Mouse (Mus musculus): ENCODE data around the gene Get4. TPM values are rescaled to one million over a fixed set of nuclear protein-coding genes. Genes with fewer than 3 reads are reported as not detected.

Gene Get4
- total RNA-seq, 2 experiments from 2014 or later, result 38.6 to 80.8 TPM

DNA sequence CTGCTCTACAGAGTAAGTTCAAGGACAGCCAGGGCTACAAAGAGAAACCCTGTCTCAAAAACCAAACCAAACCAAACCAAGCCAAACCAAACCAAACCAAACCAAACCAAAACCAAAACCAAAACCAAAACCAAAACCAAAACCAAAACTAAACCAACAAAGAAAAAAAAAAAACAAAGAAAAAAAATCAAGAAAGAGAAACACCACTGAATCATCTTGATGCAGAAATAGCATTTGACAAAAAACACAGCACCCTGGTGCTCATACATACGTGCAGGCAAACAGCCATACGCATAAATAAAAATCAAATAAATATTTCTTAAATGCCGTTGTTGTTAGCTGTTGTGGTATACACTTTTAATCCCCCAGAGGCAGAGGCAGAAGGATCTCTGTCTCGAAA lies 58.4 kb downstream of the Get4 start:
- no peak for ATAC-seq (replicated peaks; ENCODE audit: low FRiP score, low TSS enrichment, poor library complexity, severe bottlenecking)

DNA sequence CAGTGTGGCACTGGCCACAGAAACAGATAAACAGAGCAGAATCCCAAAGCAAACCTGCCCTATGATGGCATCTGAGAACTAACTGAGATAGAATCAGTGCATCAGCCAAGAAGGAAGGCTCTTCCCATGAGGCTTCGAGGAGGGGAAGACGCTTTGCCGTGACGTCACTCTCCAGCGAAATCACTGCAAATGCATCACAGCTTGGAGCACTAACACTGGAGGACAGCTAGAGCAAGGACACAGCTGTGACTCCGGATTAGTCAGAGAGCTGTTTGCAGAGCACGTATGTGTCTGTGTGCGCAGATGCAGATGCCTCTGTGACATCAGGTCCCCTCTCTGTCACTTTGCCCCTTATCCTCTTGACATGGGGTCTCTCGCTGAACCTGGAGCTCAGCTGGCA lies 59.7 kb downstream of the Get4 start:
- no peak for ATAC-seq (replicated peaks; ENCODE audit: low FRiP score, low TSS enrichment, poor library complexity, severe bottlenecking)

DNA sequence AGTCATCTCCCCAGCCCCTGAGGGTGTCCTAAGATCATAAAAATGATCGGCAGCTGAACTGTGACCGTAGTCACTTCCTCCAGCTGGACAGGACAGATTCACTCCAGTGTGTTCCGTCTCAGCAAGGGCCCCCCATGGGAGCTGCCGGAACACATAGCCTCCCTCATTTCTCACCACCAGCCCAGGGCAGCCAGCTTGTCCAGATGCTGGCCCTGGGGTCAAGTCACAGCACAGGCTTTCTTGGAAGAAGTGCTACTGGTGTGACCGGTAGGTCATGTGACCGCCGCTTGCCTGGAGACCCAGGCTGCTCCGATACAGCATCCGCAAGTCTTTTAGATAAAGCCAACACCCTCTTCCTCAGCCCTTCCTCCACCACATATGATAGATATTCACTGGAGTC lies 61.4 kb downstream of the Get4 start:
- ATAC-seq (replicated peaks; ENCODE audit: low FRiP score, low TSS enrichment, poor library complexity, severe bottlenecking), result no peak

- no peak for ATAC-seq (replicated peaks; ENCODE audit: low FRiP score, low TSS enrichment, poor library complexity, severe bottlenecking)
Measured at GRCm38 (mm10) chr5:139314941-139315642, 63.0 kb downstream of the Get4 start.

DNA sequence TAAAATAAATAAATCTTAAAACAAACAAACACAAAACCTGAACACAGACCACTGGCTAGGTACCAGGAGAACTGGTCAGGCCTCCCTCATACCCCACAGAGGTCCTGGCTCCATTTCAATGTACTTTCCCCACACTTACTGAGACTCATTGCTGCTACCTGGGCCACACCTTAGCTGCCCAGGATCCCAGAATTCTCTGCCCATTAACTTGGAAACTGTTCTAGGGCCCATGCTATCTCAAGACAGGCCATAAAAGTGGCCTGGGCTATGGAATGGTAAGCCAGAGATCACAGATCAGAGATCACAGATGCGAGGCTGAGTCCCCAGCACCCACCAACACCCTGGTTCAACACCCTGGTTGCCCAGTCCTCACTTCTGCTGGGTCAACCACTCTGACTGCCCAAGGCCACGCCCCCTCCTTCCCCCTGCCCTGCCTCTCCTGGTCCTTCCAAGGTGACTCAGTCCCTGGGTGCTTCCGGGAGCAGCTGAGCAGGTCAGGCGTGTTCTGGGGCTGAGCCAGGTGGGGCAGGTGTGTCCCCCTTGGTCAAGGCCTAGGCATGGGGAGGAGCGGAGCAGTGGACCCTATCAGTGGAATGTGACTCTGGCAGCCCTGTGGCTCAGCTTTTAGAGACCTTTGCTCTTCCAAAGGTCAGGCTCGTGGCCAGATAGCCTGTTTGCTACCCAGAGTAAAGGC lies 65.0 kb downstream of the Get4 start:
- no peak for ATAC-seq (replicated peaks; ENCODE audit: low FRiP score, low TSS enrichment, poor library complexity, severe bottlenecking)

GRCm38 (mm10) chr5:139317751-139318504 lies 65.8 kb downstream of the Get4 start:
- ATAC-seq (replicated peaks; ENCODE audit: low FRiP score, low TSS enrichment, poor library complexity, severe bottlenecking), result no peak

Other genes with a start within 250 kb of the Get4 start
- 3.1 TPM in 1 of 2 replicates, not detected in the other for gene Prkar1b, start 102.3 kb upstream of the Get4 start, total RNA-seq (2014; fragmentation: Nextera tagmentation)
- gene Prkar1b, start 102.3 kb upstream of the Get4 start, total RNA-seq (2017), result not detected in 2 replicates
- gene Dnaaf5, start 102.1 kb upstream of the Get4 start, total RNA-seq (2014; fragmentation: Nextera tagmentation), result 21.5 and 23.3 TPM in 2 replicates
- gene Dnaaf5, start 102.1 kb upstream of the Get4 start, total RNA-seq (2017), result 8.3 and 9.5 TPM in 2 replicates
- 89.3 and 93.2 TPM in 2 replicates for gene Sun1, start 51.7 kb upstream of the Get4 start, total RNA-seq (2014; fragmentation: Nextera tagmentation)
- gene Sun1, start 51.7 kb upstream of the Get4 start, total RNA-seq (2017), result 72.3 and 92.9 TPM in 2 replicates
- 6.0 and 14.7 TPM in 2 replicates for gene Adap1, start 73.3 kb downstream of the Get4 start, total RNA-seq (2014; fragmentation: Nextera tagmentation)
- gene Adap1, start 73.3 kb downstream of the Get4 start, total RNA-seq (2017), result 3.0 and 8.0 TPM in 2 replicates
- gene Cox19, start 99.1 kb downstream of the Get4 start, total RNA-seq (2014; fragmentation: Nextera tagmentation), result 40.4 and 41.7 TPM in 2 replicates
- gene Cox19, start 99.1 kb downstream of the Get4 start, total RNA-seq (2017), result 27.4 and 43.8 TPM in 2 replicates
- gene Cyp2w1, start 100.3 kb downstream of the Get4 start, total RNA-seq (2014; fragmentation: Nextera tagmentation), result not detected in 2 replicates
- gene Cyp2w1, start 100.3 kb downstream of the Get4 start, total RNA-seq (2017), result not detected in 2 replicates
- 7.5 and 7.9 TPM in 2 replicates for gene Gpr146, start 125.4 kb downstream of the Get4 start, total RNA-seq (2014; fragmentation: Nextera tagmentation)
- 5.3 and 6.0 TPM in 2 replicates for gene Gpr146, start 125.4 kb downstream of the Get4 start, total RNA-seq (2017)
- 0.79 TPM in 1 of 2 replicates, not detected in the other for gene C130050O18Rik, start 153.0 kb downstream of the Get4 start, total RNA-seq (2014; fragmentation: Nextera tagmentation)
- 0.08 TPM in 1 of 2 replicates, not detected in the other for gene C130050O18Rik, start 153.0 kb downstream of the Get4 start, total RNA-seq (2017)
- gene Gper1, start 170.8 kb downstream of the Get4 start, total RNA-seq (2014; fragmentation: Nextera tagmentation), result not detected in 2 replicates
- gene Gper1, start 170.8 kb downstream of the Get4 start, total RNA-seq (2017), result not detected in 2 replicates
- gene 3110082I17Rik, start 208.2 kb downstream of the Get4 start, total RNA-seq (2014; fragmentation: Nextera tagmentation), result 28.0 and 31.0 TPM in 2 replicates
- gene 3110082I17Rik, start 208.2 kb downstream of the Get4 start, total RNA-seq (2017), result 40.1 and 74.7 TPM in 2 replicates
- 10.9 and 19.5 TPM in 2 replicates for gene Zfand2a, start 232.2 kb downstream of the Get4 start, total RNA-seq (2014; fragmentation: Nextera tagmentation)
- 13.6 and 14.7 TPM in 2 replicates for gene Zfand2a, start 232.2 kb downstream of the Get4 start, total RNA-seq (2017)